Mouse (Mus musculus) regulatory T cell (primary cell): ENCODE measurements around the gene Rab11fip5.

Source experiments
- in situ Hi-C: fragments of 300-600 bp; cut with MboI, MseI; formaldehyde crosslinking; loops from one replicate; pipeline ENCODE4 v1.15.1; 2025; ENCODE audit warnings: high pct_unique_total_duplicates

Rab11fip5 gene

DNA sequence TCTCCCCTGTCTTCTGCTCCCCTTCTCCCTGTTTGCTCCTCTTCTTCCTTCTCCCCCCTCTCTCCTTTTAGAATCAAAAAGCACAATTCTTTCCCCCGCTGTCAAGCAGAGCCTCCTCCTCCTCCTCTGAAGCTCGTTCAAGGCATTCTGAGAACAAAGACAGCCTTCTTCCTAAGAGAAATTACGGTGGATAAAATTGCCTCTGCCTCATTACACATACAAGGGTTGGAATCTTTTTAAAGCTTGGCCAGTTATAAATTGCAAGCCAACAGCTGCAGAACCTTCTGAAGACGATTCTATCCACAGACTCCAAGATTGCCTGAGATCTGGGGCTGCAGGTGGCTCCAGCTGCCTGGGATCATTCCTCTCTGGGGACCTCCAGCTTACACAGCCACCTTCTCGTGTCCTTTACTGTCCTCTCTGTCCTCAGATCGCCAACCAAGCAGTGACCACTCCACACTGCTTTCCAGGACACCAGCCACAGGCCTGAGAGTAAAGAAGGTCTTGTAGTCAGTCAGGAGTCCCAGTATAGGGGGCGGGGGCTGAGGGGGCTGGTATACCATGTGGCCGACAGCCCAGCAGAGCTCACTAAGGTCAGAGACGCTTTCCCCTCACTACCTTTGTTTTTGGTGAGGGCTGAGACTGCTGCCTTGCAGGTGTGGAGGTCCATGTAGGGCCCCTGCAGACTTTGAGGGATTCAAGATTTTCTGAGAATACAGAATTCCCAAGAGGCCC lies 60.2 kb downstream of the Rab11fip5 start:
- in situ Hi-C loops: loop anchor here (5.0 kb wide), 1 partner anchor 38 kb away; no protein-coding TSS in a partner anchor

DNA sequence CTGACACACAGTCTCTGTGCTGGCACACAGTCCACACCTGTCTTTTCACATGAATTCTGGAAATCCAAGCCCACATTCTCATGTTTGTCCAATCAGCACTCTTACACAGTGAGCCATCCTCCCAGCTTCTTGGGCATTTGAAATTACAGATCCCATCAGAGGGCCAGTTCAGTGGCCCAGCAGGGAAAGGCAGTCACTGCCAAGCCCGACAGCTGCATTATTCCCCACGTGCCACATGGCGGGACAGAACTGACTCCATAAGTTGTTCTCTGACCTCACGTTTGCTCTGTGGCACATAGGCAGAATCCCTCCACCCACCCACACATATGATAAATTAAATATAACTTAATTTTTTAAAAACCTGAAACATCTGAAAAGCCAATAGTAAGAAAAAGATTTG lies 66.5 kb downstream of the Rab11fip5 start:
- in situ Hi-C loops: no loop called here

GRCm38 (mm10) chr6:85306375-85306774 lies 68.1 kb downstream of the Rab11fip5 start:
- in situ Hi-C loops: no loop called here

- in situ Hi-C loops: no loop called here
Observed at GRCm38 (mm10) chr6:85305826-85306225, 68.6 kb downstream of the Rab11fip5 start.

- in situ Hi-C loops: no loop called here
Observed at GRCm38 (mm10) chr6:85304966-85305365, 69.5 kb downstream of the Rab11fip5 start.

DNA sequence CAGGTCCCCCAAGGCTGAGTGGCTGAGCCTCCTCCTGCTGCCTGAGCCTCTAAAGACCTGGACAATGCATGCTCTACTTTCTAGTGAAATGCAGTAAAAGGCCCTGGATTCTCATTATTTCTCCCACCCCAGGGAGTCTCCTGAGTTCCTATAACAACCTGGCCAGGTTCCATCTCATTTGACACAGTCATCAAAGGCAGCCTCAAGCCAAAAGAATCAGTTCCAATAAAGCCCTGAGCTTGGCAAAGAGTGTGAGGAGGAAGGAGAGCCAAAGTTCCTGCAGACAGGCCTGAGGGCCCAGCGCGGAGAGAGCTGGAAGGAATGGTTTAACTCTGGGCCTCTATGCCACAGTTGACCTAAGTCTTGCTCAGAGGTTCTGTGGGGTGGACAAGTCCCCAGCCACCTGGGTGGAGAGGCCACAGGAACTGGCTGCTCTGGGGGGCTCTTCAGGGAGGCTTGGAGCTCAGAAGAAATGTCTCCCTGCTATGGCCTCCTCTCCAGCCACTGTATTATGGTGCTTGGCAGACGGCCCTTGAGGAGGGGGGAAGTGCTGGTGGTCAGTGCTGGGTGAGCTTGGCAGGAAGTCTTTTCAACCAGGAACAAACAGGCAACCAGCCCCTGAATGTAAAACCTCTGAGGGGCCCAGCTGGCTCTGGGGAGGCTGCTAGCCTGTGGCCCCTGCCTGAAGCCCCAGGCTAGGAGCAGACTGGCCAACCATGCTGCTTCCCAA lies 71.9 kb downstream of the Rab11fip5 start:
- in situ Hi-C loops: no loop called here

- in situ Hi-C loops: no loop called here
Observed at GRCm38 (mm10) chr6:85295384-85296167, 78.9 kb downstream of the Rab11fip5 start.

DNA sequence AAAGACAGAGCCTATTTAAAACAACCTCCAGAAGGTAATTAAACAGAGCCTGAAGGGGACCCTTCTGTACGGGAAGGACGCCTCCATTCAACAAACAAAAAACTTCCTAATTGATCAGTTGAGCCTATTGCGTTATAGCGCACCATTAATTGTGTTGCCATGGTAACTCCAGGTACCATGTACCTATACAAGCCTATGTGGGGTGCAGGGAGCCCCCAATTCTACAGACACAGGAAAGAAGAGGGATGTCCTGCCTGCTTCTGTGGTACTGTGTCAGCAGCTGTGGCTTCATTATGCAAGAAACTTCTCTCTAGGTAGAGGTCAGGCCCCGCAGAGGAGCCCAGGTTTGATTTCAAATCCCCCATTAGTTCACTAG lies 80.4 kb downstream of the Rab11fip5 start:
- in situ Hi-C loops: no loop called here

- in situ Hi-C loops: no loop called here
Observed at GRCm38 (mm10) chr6:85293255-85294003, 81.0 kb downstream of the Rab11fip5 start.

DNA sequence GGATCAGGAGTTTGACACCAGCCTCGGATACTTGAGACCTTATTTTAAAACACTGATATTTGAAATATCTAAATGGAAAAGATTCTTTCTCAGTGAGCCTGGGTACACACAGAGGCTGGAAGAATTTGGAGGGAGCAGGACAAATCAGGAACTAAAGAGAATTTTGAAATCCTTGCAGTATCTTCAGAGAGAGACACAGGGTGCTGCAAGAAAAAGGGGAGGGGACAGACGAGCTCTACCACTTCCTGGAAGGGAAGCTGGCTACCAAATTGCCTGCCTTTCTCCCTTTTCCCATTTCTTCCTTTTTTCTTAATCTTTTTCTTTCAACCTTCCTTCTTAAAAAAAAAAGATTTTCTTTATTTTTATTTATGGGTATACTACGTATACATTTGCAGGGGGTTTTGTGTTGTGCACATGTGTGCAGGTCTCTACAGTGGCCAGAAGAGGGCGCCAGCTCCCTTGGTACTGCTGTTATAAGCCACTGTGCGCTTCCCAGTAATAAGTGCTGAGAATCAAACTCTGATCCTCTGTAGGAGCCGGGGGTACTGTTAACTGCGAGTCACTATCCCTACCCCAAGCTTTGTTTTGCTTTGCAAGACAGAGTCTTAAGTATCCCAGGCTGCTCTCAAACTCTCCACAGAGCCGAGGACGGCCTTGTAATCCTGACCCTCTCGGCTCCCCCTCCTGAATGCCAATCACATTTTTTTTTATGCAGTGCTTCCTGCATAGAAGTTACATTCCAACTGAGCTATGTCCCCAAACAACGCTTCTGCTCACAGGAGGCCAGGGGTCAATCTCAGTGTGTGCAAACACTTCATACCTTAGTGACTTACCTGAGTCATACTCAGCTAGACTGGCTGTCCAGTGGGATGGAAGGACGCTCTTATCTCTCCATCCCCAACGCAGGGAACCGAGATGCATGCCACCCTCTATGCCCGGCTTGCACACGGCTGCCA lies 83.3 kb downstream of the Rab11fip5 start:
- in situ Hi-C loops: no loop called here

DNA sequence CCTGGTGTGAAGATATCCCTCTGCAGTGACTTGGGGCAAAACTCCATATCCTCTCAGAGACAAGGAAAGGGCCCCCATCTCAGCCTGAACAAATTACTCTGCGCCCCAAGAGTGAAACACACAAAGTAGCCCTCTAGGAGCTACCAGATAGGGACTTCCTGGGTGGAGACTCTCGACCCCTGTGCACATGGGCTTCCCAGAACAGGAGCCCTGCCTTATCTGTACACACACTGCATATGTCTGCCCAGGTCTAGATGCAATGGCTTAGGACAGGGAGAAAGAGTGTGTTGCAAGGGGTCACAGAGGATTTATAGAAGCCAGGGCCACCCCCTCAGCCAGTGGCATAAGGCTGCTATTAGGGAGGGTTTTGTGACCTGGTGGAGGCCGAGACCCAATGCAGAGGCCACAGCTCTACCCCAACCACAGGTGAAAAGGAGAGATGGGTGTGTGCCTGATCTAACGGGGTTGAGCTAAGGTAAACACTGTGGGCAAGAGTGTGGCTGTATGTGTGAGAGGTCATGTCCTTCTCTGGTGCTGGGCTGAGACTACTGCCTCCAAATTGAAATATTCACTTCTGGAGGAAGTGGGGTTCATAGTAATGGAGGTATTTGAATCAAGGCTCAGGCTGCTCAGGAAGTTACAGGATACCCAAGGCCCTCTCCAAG lies 86.1 kb downstream of the Rab11fip5 start:
- in situ Hi-C loops: no loop called here

DNA sequence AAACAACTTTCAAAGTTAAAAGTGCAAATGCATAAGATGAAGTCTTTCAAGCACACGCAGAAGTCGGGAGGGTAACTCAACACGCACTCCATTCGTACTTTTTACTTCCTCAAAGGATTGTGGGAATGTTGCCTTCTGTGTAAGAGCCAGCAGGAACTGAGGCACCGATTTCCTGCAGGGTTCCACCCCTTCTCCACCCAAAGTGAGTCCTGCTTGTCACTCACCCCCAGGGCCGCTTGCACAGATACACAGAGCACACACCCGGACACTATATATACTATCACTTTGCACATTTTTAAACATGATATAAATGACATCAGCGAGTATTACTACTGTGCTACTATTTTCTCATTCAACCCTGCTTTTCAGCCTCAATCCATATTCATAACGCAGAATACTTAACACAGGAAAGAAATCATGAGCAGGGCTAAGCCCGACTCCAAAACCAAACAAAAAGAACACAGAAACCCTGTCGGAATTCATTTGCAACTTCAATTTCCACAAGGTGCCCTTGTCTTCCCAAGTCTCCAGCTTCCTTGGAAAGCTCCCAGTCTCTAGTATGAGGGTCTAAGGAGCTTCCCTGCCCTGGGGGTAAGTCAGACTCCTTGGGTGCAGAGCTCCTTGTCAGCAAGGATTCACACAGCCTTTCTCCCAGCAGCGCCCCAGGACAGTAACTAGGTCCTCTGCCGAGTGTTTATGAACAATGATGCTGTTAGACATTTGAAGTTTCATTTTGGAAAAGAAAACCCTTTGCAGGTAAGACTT lies 88.0 kb downstream of the Rab11fip5 start:
- in situ Hi-C loops: no loop called here
